Mouse (Mus musculus): ENCODE results near the gene Gm49378. TPM values are rescaled to one million over a fixed set of nuclear protein-coding genes. Genes with fewer than 3 reads are reported as not detected.

The Gm49378 gene
- polyA plus RNA-seq, 1 experiment from 2014 or later, result 1.7 TPM

GRCm38 (mm10) chr14:55634874-55635522 is 2.7 kb downstream of the Gm49378 start:
- no peak for DNase-seq (ENCODE audit: low spot score)

- peak; percentile 80 for DNase-seq (ENCODE audit: low spot score)
These were observed 8.4 kb downstream of the Gm49378 start for GRCm38 (mm10) chr14:55629312-55629711.

DNA sequence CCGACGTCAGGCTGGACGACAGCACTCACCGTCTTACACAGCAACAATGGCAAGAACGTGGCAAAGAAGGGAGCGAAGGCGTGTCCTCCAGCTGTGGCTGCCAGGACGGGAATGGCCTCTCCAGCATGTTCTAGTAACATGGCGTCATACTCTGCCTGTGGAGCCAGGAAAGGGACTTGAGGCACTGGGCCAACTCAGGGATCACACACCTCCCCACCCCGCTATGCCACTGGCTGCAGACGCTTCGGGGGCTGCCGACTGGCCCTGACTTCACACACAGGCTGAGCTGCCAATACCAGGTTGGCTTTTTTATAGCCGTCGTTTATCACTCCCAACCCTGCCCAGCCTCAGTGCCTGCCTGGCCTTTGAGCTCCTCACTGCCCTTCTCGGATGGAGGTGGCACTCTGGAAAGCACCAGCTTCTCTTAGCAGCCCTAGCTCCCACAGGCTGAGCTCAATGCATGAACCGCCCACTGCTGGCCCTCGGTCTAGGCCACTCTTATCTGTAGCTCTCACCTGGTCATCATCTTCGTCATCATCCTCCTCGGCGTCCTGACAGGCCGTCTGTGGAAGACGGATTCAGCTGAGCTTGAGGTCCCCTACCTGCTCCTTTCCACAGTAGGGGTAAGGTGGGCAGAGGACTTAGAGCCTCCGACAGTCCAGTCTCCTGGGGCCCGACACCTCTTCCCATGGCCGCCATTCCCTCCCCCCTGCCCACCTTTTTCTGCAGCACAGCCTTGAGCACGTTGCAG is 9.4 kb downstream of the Gm49378 start:
- no peak for DNase-seq (ENCODE audit: low spot score)

DNA sequence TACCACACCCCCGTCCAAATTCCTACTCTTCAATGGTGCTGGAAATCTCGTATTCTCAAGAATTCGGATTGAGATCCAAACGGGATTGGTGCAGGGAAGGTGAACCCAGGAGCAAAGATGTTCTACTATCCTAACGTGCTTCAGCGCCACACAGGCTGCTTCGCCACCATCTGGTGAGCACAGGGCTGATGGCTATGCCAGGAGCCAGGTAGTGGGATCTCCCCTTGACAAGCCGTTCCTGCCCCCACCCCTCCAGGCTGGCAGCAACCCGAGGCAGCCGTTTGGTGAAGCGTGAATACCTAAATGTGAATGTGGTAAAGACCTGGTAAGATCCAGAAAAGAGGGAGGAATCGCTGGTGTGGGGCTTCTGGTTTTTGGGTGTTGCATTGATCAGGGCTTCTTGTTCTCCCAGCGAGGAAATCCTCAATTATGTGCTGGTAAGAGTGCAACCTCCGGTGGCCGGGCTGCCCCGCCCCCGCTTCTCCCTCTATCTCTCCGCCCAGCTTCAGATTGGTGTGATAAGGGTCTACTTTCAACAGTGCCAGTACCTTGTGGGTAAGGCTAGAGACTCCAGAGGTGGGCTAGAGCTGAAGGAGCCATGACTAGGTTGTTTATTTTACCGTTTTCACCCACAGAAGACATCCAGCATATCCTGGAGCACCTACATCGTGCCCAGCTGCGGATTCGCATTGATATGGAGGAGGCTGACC is 19.1 kb downstream of the Gm49378 start:
- no peak for DNase-seq (ENCODE audit: low spot score)

- peak; percentile 64 for DNase-seq (ENCODE audit: low spot score)
These were observed 19.9 kb downstream of the Gm49378 start, which contains the start of gene Rec8 for GRCm38 (mm10) chr14:55617822-55618221. Gene Rec8 (plus strand): TSS chr14:55618037.

DNA sequence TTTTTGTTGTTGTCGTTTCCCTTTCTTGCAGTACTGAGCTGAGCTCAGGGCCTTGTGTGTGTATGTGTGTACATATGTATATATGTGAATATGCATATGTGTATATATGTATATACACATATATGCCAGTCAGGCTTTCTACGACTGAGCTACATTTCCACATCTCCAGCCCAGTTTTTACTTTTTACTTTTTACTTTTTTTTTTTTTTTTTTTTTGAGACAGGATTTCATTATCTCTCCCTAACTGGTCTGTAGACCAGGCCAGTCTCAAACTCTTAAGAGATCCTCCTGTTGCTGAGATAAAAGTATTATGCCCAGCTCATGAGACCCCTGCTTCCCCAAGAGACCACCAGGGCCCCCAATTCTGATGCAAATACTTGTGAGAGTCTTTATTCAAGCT is 20.9 kb downstream of the Gm49378 start:
- no peak for DNase-seq (ENCODE audit: low spot score)

DNA sequence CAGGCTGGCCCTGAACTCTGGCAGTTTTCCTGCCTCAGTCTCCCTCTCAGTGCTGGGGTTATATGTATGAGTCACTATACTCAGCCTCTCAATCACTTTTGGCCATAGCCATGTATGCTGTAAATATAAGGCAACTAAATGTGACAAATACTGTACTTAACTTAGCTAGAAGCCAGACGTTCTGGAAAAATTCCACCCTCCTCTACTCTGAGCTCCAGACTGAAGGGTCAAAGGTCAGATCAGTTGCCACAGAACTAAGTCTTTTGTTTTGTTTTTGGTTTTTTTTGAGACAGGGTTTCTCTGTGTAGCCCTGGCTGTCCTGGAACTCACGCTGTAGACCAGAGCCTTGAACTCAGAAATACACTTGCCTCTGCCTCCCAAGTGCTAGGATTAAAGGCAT is 21.8 kb downstream of the Gm49378 start:
- DNase-seq (ENCODE audit: low spot score), result no peak

DNA sequence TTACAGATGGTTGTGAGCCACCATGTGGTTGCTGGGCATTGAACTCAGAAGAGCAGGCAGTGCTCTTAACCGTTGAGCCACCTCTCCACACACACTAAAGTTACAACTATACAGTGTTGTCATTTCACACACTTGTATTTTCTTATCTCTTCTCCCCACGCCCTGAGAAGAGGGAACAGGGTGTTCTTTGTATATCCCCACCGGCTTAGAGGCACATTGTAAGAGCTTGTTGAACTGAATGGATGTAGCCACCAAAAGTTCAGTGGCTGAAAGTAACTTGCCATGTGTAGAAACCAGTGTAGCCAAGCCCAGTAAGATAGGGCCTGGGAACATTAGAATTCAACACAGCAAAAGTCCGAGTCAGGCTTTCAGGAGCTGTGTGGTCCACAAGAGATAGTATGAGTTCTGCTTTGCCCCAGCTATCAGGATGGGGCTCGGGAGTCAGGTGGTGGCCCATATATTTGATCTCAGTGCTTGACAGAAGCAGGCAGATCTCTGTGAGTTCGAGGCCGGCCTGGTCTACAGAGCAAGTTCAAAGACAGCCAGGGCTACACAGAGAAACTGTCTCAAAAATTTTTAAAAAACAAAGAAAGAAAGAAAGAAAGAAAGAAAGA is 23.0 kb downstream of the Gm49378 start:
- no peak for DNase-seq (ENCODE audit: low spot score)

DNA sequence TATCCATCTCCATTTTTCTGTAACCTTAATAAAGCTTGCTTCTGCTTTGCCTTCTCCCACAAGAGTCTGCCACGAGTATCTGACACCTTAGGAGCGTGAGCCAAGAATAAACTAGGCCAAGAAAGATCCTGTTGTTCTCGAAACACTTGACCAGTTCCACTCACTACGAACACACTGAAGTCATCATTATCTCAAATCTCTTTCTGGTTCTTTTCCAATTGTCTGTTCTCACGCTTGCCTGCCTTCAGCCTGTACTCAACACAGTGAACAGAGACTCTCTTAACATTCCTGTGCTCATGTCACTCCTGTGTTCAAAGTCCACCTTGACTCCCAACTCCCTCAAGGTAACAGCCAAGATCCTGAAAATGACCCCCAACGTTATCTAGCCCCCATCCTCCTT is 24.3 kb downstream of the Gm49378 start:
- no peak for DNase-seq (ENCODE audit: low spot score)

GRCm38 (mm10) chr14:55608339-55608738 is 29.4 kb downstream of the Gm49378 start:
- DNase-seq (ENCODE audit: low spot score), result no peak

DNA sequence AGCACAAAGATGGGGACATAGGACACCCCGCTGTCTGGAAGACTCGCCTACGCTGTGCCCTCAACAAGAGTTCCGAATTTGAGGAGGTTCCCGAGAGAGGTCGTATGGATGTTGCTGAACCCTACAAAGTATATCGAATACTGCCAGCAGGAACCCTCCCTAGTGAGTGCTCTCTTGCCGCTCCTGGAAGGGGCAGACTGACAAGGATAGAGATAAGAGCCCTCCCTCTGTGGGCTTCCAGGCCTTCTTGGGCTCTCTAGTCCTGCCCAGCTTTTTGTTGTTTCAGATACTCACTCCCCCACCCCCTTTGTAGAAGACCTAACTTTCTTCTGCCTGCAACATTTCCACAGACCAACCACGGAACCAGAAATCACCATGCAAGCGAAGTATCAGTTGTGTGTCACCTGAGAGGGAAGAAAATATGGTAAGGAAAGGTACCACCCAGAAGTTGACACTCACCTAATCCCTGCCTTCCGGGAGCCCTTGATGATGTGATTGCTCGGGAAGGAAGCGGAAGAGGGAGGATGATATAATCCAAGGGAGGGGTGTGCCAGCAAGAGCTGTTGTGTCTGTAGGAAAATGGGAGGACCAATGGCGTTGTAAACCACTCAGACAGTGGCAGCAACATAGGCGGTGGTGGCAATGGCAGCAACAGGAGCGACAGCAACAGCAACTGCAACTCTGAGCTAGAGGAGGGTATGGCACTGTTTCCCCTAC is 31.8 kb downstream of the Gm49378 start:
- no peak for DNase-seq (ENCODE audit: low spot score)

DNA sequence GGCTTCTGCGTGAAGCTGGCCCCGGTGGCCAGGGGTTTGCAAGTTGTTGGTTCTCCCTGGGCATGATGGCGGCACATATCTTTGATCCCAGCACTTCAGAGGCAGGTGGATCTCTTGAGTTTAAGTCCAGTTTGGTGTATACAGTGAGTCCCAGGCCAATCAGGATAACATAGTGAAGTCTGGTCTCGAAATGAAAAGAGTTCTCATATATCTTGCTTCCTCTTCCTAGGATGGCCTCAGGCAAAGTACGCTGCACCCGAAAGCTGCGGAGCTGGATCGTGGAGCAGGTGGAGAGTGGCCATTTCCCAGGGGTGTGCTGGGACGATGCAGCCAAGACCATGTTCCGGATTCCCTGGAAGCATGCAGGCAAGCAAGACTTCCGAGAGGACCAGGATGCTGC is 32.9 kb downstream of the Gm49378 start:
- DNase-seq (ENCODE audit: low spot score), result no peak

DNA sequence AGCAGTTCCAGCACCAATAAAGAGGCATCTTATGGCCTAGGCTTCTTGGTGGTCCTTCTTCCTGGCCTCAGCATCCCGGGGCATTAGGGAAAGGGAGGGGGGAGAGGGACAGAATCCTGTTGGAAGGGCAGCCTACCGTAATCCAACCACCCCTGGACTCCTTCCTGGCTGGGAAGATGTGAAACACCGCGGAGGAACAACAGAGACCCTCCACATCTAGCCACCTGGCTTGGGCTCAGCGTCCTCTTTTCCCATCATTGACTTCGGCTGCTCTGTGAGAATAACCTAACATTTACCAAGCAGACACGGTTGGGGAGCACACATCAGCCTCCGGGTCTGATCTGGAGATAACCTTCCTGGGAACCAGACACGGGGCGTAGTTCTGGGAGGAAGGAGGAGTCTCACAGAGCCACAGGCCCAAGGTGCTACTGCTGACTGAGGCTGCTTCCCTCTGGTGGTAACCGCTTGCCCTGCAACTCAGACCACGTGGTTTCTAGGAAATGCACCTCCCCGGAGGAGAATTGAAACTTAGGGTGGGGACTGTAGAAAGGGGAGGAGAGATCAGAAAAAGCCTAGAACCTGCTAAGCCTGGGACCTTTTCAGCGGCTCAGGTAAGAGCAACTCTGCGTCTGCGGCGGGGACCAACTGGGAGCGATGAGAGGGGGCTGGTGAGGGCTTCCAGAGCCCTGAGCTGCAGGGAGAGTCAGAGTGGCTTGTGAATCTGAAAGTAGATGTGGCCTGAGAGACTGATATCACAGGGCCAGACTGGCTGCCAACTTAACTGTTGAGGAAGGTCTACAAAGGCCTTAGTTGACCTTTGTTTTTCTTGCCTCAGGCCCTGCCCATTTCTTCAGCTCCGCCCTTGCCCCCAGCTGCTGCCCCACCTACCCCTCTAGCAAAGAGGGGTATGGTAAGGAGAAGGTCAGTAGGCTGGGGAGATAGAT is 33.8 kb downstream of the Gm49378 start:
- DNase-seq (ENCODE audit: low spot score), result peak; percentile 95

GRCm38 (mm10) chr14:55603271-55603632 is 34.4 kb downstream of the Gm49378 start, which contains the start of gene Irf9:
Gene Irf9 (plus strand): TSS chr14:55603571.
- no peak for DNase-seq (ENCODE audit: low spot score)

- no peak for DNase-seq (ENCODE audit: low spot score)
These were observed 38.9 kb downstream of the Gm49378 start for GRCm38 (mm10) chr14:55598521-55599390.

DNA sequence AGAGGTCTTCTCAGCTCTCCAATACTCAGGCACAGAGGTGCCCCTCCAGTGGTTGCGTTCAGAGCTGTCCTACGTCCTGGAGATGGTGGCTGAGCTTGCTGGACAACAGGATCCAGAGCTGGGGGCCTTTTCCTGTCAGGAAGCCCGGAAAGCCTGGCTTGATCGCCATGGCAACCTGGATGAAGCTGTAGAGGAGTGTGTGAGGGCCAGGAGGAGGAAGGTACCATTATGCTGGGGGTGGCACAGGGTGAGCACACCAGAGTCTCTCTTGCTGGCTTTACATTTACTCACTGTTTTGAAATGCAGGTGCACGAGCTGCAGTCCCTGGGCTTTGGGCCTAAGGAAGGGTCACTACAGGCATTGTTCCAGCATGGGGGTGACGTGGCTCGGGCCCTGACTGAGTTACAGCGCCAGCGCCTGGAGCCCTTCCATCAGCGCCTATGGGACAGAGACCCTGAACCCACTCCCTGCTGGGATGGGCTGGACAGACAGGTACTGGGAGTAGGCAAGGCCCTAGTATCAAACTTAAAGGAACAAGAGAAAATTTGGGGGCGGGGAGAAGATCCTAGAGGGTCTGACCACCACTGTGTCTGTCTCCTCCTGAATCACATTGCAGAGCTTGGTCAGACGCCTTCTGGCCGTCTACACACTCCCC is 41.5 kb downstream of the Gm49378 start:
- no peak for DNase-seq (ENCODE audit: low spot score)

GRCm38 (mm10) chr14:55592226-55592625 is 45.5 kb downstream of the Gm49378 start:
- DNase-seq (ENCODE audit: low spot score), result no peak

GRCm38 (mm10) chr14:55591331-55591891 is 46.3 kb downstream of the Gm49378 start, which contains the start of gene Rnf31:
Gene Rnf31 (plus strand): TSS chr14:55591708.
- peak; percentile 82 for DNase-seq (ENCODE audit: low spot score)
